Mouse (Mus musculus): ENCODE results near the gene Icosl. TPM values are rescaled to one million over a fixed set of nuclear protein-coding genes. Genes with fewer than 3 reads are reported as not detected.
"Not testable (repeated sequence)": the region's sequence is repeated elsewhere in the genome, so short reads cannot be mapped to it uniquely, and the experiment has no call there.

Gene Icosl
- total RNA-seq, 2 experiments from 2014 or later, result 5.5 to 6.0 TPM

DNA sequence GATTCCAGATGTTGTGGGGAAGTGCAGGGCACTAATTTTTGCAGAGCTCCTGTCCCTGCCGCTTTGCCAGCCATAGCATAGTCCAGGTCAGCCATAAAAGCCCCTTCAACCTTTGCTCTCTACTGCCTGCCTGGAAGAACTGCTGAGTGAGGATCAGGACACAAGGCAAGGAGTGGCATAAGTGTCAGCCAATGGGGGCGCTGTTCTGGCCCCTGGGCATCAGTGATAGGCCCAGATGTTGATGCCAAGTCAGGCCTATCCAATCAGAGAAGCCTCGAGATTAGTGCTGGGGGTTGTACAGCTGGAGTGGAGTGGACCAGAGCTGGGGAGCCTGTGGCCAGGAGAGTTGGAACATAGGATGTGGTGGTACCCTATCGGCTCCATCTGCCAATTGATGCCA lies 1.9 kb upstream of the Icosl start:
- no peak for DNase-seq
- intact Hi-C loops (cut with DNase I), result loop anchor here (5.0 kb wide), 1 partner anchor 35 kb away; no protein-coding TSS in a partner anchor

GRCm38 (mm10) chr10:78068541-78068940 lies 561 bp upstream of the Icosl start:
- intact Hi-C loops (cut with DNase I), result loop anchor here (5.0 kb wide), 1 partner anchor 36 kb away; no protein-coding TSS in a partner anchor
- peak in 1 of 2 experiments; percentile 33 for DNase-seq

DNA sequence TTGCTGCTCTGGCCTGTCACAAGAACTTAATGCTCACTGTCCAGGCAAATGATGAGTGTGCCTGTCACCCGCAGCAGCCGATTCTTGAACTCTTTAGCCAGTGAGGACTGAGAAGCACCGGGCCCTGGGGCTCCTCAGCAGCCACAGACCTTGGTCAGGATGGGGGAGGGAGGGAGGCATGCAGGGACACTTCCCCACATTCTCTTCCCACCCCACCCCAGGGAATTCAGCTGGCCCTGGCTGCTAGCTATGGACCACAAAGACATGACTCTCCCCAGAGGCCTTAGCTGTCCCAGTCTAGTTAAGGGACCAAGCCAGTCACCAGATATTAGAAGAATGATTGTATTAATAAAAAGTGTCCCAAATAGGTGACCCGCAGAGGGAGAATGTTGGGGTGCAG lies 5.0 kb downstream of the Icosl start:
- no peak for DNase-seq
- intact Hi-C loops (cut with DNase I), result no loop called here

DNA sequence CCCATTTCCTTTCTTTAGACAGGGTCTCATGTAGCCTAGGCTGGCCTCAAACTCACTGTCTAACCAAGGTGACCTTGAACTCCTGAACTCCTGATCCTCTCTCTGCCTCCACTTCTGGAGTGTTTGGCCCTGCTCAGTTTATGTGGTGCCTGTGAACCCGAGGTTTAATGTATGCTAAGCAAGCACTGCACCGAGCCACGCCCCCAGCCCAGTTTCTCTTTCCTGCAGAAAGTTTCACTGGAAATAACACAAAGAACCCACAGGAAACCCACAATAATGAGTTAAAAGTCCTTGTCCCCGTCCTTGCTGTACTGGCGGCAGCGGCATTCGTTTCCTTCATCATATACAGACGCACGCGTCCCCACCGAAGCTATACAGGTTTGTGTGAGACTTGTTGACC lies 5.9 kb downstream of the Icosl start:
- intact Hi-C loops (cut with DNase I), result no loop called here
- DNase-seq, result no peak

DNA sequence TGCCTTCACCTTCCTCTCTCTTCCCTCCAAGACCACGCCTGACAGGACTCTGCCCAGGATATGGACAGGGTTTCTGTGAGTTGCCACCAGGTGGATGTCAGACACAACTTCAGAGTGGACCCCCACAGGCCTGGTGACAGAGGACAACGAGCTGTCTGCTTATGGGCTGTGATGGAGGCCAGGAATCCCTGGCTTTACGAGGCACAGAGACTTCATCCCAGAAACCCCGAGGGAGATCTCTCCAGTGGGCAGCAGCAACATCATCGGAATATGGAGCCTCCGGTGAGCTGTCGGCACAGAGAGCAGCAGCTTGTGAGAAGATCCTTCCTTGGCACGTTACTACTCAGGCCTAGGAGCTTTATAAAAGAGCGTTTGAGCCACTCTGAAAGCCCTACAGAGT lies 8.8 kb downstream of the Icosl start:
- intact Hi-C loops (cut with DNase I), result no loop called here
- no peak for DNase-seq

DNA sequence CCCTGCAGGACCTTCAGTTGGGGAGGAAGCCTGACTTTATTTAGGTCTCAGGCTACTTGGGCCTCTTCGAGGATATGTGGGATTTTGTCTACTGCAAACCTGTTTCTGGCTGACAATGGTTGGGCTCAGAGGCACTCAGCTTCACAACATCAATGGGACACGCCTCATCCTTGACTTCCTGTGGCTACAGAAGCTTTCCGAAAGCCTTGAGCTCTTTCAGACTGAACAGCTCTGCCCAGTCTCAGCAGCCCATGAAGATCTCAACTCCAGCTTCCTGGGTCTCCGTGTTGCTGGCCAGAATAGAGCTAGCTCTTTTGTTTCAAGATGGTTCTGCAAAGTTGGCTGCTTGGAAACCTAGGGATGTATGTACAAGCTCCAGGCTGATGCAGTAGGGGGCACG lies 9.2 kb downstream of the Icosl start:
- DNase-seq, result no peak
- intact Hi-C loops (cut with DNase I), result no loop called here

- intact Hi-C loops (cut with DNase I), result no loop called here
- DNase-seq, result peak; percentile 53 to 57
These were observed 11.0 kb downstream of the Icosl start for GRCm38 (mm10) chr10:78079955-78080591.

DNA sequence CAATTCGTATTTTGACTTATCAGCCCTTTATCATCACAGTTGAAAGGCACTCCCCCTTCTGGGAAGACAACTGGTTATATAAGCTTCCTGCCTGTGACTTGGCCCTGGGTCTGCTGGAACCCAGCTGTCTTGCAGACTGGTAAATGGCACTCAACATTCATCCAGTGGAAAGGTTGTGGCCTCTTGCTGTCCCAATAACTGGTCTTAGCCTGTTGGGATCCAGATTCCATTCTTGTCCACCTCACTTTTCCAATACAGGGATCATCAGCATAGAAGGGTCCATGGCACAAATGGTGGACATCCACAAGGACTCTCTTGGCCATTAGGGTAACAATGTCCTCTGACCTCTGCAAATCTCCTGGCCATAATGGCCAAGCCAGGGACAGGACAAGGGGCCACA lies 15.0 kb downstream of the Icosl start:
- intact Hi-C loops (cut with DNase I), result no loop called here
- DNase-seq, result no peak

GRCm38 (mm10) chr10:78085711-78086110 lies 16.6 kb downstream of the Icosl start:
- DNase-seq, result no peak
- intact Hi-C loops (cut with DNase I), result no loop called here

GRCm38 (mm10) chr10:78086444-78087061 lies 17.5 kb downstream of the Icosl start:
- no peak for DNase-seq

DNA sequence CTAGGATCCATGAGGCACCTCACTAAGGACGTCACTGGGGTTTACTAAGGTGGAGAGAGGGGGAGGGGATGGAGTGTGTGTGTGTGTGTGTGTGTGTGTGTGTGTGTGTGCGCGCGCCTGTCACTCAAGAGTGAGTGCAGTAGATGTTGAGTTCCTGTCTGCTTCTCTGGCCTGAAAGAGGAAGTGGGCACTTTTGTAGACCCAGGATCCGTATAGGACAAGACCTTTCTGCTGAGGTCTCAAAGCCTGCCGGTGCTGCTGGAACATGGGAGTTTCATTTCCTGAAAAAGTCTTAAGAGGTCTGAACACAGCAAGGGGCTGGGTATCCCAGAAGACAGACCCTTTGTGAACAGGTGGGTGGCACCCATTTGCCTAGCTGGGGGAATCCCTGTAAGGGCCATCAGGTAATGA lies 18.0 kb downstream of the Icosl start:
- DNase-seq, result no peak
- intact Hi-C loops (cut with DNase I), result no loop called here

More at GRCm38 (mm10) chr10:78086444-78087061, 17.5 kb downstream of the Icosl start:
- intact Hi-C loops (cut with DNase I), result no loop called here

- intact Hi-C loops (cut with DNase I), result no loop called here
- DNase-seq, result peak in 1 of 2 experiments; percentile 27
These were observed 21.1 kb downstream of the Icosl start for GRCm38 (mm10) chr10:78090246-78090645.

- DNase-seq, result no peak
- intact Hi-C loops (cut with DNase I), result no loop called here
These were observed 21.8 kb downstream of the Icosl start for GRCm38 (mm10) chr10:78090706-78091491.

DNA sequence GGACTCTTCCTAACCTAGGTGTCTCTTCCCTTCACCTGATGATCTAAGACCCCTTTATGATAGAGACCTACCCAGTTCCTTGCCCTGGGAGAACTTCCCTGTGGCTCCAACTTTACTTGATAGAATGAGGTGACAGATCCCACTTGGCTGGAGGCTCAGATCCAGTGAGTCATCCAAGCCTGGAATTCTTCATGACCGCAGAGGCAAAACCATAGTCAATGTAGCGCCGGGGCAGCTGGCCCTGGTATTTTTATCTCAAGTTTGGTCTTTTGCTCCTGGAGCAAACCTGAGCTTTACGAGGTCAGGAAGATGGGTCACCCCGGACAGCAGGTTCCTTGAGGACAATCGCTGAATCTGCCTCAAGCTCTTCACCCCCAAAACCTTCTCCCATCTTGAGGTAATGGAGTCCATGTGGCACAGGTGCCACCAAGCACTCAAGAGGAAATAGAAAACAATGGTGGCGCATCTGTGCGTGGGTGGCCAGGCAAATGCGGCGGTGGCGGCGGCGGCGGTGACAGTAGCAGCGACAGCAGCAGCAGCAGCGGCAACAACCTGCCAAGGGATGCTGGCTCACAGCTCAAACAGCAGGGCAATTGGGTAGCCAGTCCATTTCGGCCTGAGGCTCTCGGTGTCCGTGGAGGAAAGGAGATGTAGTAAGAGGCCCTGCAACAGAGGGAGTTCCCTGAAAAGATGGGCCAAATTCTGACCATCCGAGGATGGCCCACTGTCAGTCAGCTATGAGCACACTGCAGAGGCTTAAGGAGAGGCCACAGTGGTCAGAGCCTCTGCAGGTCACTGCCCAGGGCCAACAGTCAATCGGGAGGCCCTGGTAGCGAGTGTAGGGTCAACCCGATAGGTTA lies 23.0 kb downstream of the Icosl start:
- DNase-seq, result no peak

DNA sequence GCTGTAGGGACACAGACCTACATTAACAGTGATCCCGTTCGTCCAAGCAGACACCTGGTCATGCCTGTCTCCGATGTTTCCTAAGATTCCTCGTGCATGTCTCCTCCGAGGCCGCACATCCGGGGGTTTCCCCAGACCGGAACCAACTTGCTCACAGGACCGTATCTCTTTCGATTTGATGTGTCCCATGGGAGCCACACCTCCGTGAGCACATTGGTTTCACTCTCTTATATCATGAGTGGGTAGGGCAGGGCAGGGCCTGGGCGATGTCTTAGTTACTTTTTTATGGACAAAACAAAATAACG lies 23.6 kb downstream of the Icosl start:
- no peak for DNase-seq
- intact Hi-C loops (cut with DNase I), result no loop called here

More for the DNA sequence above, 23.0 kb downstream of the Icosl start:
- intact Hi-C loops (cut with DNase I), result no loop called here

- intact Hi-C loops (cut with DNase I), result no loop called here
- DNase-seq, result no peak
These were observed 26.1 kb downstream of the Icosl start for GRCm38 (mm10) chr10:78095221-78095620.

DNA sequence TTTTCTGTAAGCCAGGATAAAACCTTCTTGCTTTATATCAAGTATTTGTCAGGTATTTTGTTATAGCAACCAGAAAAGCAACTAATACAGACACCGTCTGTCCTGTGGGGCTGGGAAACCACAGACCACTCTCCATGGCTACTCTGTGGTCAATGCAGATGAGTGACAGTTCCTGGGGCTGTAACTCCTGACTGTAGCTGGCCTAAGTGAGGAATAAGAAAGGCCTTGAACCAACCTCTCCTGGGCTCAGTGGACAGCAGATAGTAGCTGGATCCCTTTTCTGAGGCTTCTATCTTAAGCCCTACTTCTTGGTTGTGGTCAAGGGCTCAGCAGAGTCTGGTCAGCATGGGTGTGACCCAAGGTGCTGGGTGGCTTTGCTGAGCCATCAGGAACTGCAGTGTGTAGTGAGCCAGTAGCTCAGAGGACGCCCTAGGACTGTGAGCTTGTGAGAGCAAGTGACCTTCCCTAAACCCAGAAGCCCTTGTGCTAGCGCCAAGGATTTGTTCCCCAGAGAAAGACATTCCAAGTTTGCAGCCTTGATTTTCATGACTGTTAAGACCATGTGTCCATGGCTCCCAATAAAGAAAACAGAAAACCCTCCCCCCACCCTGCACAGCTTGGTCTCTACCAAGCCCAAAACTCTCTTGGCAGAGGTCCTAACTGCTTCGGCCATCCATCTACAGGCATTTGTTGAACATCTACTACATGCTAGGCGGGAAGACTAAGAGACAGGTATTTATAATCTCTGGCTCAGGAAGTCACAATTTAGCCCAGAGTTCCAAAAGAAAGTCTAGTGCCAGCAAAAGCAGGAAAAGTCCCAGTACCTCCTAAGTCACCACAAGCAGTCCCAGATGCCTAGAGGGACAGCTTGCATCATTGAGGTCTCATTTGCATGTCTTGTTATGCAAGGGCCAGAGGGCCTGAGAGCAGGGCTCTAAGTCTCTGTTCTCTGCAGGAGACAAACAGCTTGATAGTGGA lies 27.1 kb downstream of the Icosl start:
- peak in 1 of 2 experiments; percentile 31 for DNase-seq
- intact Hi-C loops (cut with DNase I), result no loop called here

DNA sequence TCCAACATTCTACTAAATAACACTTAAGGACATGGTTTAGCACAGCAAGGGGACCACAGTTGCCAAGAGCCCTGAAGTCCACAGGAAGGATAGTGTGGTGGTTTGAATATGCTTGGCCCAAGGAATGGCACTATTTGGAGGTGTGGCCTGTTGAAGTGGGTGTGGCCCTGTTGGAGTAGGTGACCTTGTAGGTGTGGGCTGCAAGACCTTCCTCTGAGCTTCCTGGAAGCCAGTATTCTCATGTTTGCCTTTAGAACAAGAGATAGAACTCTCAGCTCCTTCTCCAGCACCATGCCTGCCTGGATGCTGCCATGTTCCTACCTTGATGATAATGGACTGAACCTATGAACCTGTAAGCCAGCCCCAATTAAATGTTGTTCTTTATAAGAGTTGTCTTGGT lies 30.8 kb downstream of the Icosl start:
- DNase-seq; intact Hi-C loops (cut with DNase I): not testable (repeated sequence)

DNA sequence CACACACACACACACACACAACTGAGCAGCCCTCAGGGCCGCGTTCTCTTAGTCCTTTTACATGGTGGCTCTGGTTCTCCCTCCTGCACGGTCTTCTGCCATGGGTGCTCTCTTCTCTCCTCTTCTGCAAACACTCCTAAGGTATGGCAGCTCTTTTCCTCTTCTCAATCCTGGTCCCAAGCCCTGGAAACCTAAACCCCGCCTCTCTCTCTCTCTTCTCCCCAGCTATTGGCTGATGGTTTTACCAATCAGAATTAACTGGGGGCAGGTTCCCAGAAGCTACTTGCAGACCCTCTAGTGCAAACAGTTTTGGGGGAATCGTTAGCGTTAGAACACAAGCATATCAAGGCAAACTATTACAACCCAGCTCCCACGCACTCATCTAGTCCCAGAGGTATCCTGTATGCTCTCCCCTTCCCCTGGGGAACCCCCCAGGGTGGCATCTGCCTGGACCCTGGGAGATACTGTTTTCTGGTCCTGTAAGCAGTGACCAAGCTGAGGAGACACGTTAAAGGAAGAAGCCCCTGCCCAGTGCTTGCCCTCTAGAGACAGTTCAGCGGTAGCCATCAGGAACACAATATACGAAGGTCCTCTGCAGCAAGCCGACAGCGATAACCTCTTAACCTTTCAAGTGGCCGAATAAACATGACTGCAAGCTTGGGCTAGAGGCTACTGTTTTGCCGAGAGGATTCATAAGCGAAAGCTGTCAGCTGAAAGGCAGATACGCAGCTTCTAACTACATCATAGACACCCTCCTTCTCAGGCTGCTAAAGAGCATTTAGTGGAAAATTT lies 32.1 kb downstream of the Icosl start:
- DNase-seq, result no peak

More for the DNA sequence above, 32.1 kb downstream of the Icosl start:
- intact Hi-C loops (cut with DNase I), result no loop called here

Data from heart, postnatal 14 days (tissue).